Mouse (Mus musculus): Measurements from ENCODE around the gene Abca14. TPM values are rescaled to one million over a fixed set of nuclear protein-coding genes. Genes with fewer than 3 reads are reported as not detected.

Abca14 gene
- polyA plus RNA-seq, 1 experiment from 2014 or later, result 0.24 TPM

DNA sequence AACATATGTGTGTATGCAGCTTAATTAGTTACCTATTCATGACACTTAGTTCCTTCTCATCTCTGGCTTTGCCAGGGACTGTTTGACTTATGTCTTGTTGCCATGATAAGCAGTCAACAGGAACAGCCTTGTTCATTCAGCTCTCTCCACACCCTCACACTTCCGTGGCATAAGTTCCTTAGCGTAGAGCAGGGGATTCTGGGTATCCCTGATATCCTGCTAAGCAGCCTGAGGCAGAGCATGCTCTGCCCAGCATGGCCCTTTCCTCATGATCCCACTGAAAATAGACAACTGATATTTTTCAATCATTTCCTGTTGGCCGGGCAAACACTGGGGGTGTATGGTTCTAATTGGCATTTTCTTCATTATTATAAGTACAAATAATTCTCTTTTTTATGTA, 26.1 kb upstream of the Abca14 start:
- Histone ChIP-seq H3K9ac (ENCODE audit: low read depth, low read length) (no peak overlapping the region), H3K36me3 (ENCODE audit: control insufficient read depth, insufficient read depth, low read length) (no peaks in the 10 kb centered on the region), H3K4me3 (ENCODE audit: low read length) (no peak overlapping the region), H3K27me3 (replicated peaks; ENCODE audit: control insufficient read depth, insufficient read depth, low read length) (no peaks in the 10 kb centered on the region), H3K9me3 (ENCODE audit: control insufficient read depth, low read length) (no peaks in the 10 kb centered on the region), H3K4me2 (ENCODE audit: low read depth, low read length) (no peak overlapping the region; the same call in 1 of the 2 replicates), H3K27ac (ENCODE audit: low read length) (no peak overlapping the region), H3K4me1 (ENCODE audit: control insufficient read depth, insufficient read depth, low read length) (peaks cover 2% of the 10 kb centered on the region; the same call in 1 of the 2 replicates)
- ATAC-seq, result no peak
- 76% methylated on average over 3 of the region's 3 CpGs for WGBS

DNA sequence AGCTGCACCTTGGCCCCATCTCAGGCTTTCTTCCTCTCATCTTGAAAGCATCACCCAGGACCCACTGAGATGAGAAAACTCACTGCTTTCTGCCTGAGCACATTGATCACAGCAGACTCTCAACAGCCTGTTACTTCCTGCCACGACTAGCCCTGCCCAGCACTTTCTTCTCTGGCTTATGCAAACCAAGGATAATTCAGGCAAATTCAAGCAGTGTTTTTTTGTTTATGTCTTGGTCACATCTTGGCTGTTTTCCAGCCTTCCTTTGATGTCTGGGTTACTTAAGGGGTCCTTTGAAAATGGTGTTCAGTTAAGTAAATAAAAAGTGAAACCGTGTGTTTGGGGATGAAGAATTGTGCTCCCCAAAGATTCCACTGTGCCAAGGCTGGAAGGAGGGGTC, 24.8 kb upstream of the Abca14 start:
- Histone ChIP-seq H3K9me3 (ENCODE audit: control insufficient read depth, low read length) (no peaks in the 10 kb centered on the region), H3K36me3 (ENCODE audit: control insufficient read depth, insufficient read depth, low read length) (no peaks in the 10 kb centered on the region), H3K4me3 (ENCODE audit: low read length) (no peak overlapping the region), H3K27me3 (replicated peaks; ENCODE audit: control insufficient read depth, insufficient read depth, low read length) (no peaks in the 10 kb centered on the region), H3K4me1 (ENCODE audit: control insufficient read depth, insufficient read depth, low read length) (no peaks in the 10 kb centered on the region; the same call in 1 of the 2 replicates), H3K27ac (ENCODE audit: low read length) (no peak overlapping the region), H3K9ac (ENCODE audit: low read depth, low read length) (no peak overlapping the region), H3K4me2 (ENCODE audit: low read depth, low read length) (no peak overlapping the region)
- ATAC-seq, result no peak
- WGBS, result 26% methylated on average over 2 of the region's 2 CpGs

DNA sequence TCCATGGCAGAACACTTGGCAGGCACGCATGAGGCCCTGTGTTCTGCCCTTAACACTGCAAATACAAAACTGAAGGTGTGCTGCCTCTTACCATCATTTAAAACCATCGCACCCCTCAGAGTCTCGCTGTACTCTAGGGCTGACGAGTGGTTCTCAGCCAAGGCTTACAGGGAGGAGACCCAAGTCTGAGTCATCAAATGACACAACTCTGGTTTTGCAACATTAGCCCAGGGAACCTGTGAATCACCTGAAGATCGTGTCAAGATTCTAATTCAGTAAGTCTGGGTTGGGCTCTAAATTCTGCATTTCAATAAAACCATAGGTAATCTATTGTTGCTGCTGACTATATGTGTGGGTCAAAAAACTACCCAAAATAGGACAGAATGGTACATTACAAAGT, 23.2 kb upstream of the Abca14 start:
- Histone ChIP-seq H3K4me2 (ENCODE audit: low read depth, low read length) (no peak overlapping the region), H3K27me3 (replicated peaks; ENCODE audit: control insufficient read depth, insufficient read depth, low read length) (no peaks in the 10 kb centered on the region), H3K4me1 (ENCODE audit: control insufficient read depth, insufficient read depth, low read length) (no peaks in the 10 kb centered on the region; the same call in 1 of the 2 replicates), H3K27ac (ENCODE audit: low read length) (no peak overlapping the region), H3K4me3 (ENCODE audit: low read length) (no peak overlapping the region), H3K9me3 (ENCODE audit: control insufficient read depth, low read length) (no peaks in the 10 kb centered on the region), H3K9ac (ENCODE audit: low read depth, low read length) (no peak overlapping the region), H3K36me3 (ENCODE audit: control insufficient read depth, insufficient read depth, low read length) (no peaks in the 10 kb centered on the region)
- 75% methylated on average over 5 of the region's 5 CpGs for WGBS
- 0 out of 2 replicates have a peak, but pooled peaks have one; percentile 32 for ATAC-seq

DNA sequence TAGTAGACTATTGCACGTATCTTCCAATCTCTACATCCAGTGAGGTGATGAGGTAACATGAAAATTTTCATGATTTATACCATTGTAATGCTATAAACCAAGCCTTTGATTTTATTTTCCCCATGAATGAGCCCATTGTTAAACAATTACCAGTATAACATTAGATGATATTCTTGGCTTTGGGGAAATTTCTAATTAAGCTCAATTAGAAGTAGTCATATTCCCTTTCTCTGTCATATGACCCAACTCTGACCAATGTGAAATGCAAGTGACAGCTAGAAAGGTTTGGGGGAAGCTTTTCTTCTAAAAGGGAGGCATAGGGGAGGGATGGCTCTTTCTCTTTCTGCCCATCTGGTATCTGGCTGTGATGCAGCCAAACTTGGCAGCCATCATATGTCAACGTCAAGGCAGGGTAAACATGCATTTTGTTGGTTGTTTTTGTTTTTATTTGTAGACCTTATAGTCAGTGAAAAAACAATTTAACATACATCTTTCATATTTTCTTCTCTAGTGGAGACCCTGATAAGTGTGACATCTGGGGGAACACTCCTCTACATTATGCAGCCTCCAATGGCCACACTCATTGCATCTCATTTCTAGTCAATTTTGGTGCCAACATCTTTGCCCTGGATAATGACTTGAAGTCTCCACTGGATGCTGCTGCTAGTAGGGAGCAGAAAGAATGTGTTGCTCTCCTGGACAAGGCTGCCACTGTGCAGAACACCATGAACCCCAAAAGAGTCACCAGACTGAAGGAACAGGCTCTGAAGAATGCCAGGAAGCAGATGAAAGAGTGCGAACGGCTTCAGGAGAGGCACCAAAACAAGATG, 22.1 kb upstream of the Abca14 start:
- no peak overlapping the region for H3K27ac ChIP-seq (ENCODE audit: low read length)
- no peaks in the 10 kb centered on the region for H3K27me3 ChIP-seq (replicated peaks; ENCODE audit: control insufficient read depth, insufficient read depth, low read length)
- WGBS, result 91% methylated on average over 4 of the region's 4 CpGs
- no peak overlapping the region for H3K4me2 ChIP-seq (ENCODE audit: low read depth, low read length)
- H3K36me3 ChIP-seq (ENCODE audit: control insufficient read depth, insufficient read depth, low read length), result no peaks in the 10 kb centered on the region
- H3K4me3 ChIP-seq (ENCODE audit: low read length), result no peak overlapping the region
- H3K9ac ChIP-seq (ENCODE audit: low read depth, low read length), result no peak overlapping the region
- H3K9me3 ChIP-seq (ENCODE audit: control insufficient read depth, low read length), result no peaks in the 10 kb centered on the region
- no peaks in the 10 kb centered on the region; the same call in 1 of the 2 replicates for H3K4me1 ChIP-seq (ENCODE audit: control insufficient read depth, insufficient read depth, low read length)
- ATAC-seq, result no peak

DNA sequence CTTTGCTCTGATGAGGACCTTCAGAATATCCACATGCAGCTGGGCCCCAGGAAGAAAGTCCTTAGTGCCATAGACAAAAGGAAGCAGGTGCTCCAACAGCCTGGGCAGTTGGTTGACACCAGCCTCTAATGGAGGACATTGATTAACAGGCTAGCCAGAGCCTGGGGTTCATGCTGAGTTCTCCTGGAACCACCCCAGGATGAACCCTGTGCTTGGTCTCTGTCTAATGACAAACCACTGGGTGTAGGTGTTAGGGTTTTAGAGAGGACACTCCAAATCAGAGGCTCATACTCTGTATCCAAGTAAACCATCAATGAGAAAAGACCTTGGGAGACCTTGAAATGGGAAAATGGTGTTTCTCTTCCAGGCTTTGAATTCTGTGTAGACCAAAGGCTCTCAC, 20.9 kb upstream of the Abca14 start:
- Histone ChIP-seq H3K4me3 (ENCODE audit: low read length) (no peak overlapping the region), H3K27me3 (replicated peaks; ENCODE audit: control insufficient read depth, insufficient read depth, low read length) (no peaks in the 10 kb centered on the region), H3K9ac (ENCODE audit: low read depth, low read length) (no peak overlapping the region), H3K4me1 (ENCODE audit: control insufficient read depth, insufficient read depth, low read length) (no peaks in the 10 kb centered on the region; the same call in 1 of the 2 replicates), H3K36me3 (ENCODE audit: control insufficient read depth, insufficient read depth, low read length) (no peaks in the 10 kb centered on the region), H3K9me3 (ENCODE audit: control insufficient read depth, low read length) (no peaks in the 10 kb centered on the region), H3K4me2 (ENCODE audit: low read depth, low read length) (no peak overlapping the region), H3K27ac (ENCODE audit: low read length) (no peak overlapping the region)
- no peak for ATAC-seq

GRCm38 (mm10) chr7:120188946-120189345, 14.8 kb upstream of the Abca14 start:
- no peak overlapping the region for H3K4me3 ChIP-seq (ENCODE audit: low read length)
- H3K9me3 ChIP-seq (ENCODE audit: control insufficient read depth, low read length), result no peaks in the 10 kb centered on the region
- 86% methylated on average over 5 of the region's 5 CpGs for WGBS
- peaks cover 9% of the 10 kb centered on the region for H3K4me1 ChIP-seq (ENCODE audit: control insufficient read depth, insufficient read depth, low read length)
- ATAC-seq, result peak; percentile 21; the same call in 1 of the 2 replicates
- H3K4me2 ChIP-seq (ENCODE audit: low read depth, low read length), result no peak overlapping the region
- H3K9ac ChIP-seq (ENCODE audit: low read depth, low read length), result no peak overlapping the region
- no peaks in the 10 kb centered on the region for H3K36me3 ChIP-seq (ENCODE audit: control insufficient read depth, insufficient read depth, low read length)
- no peaks in the 10 kb centered on the region for H3K27me3 ChIP-seq (replicated peaks; ENCODE audit: control insufficient read depth, insufficient read depth, low read length)
- peak overlapping the region; percentile 73 for H3K27ac ChIP-seq (ENCODE audit: low read length)

GRCm38 (mm10) chr7:120189369-120190149, 14.2 kb upstream of the Abca14 start:
- H3K4me3 ChIP-seq (ENCODE audit: low read length), result no peak overlapping the region
- H3K9me3 ChIP-seq (ENCODE audit: control insufficient read depth, low read length), result no peaks in the 10 kb centered on the region
- H3K36me3 ChIP-seq (ENCODE audit: control insufficient read depth, insufficient read depth, low read length), result no peaks in the 10 kb centered on the region
- no peak overlapping the region for H3K9ac ChIP-seq (ENCODE audit: low read depth, low read length)
- no peak overlapping the region for H3K4me2 ChIP-seq (ENCODE audit: low read depth, low read length)
- H3K4me1 ChIP-seq (ENCODE audit: control insufficient read depth, insufficient read depth, low read length), result peaks cover 9% of the 10 kb centered on the region
- WGBS, result 50% methylated on average over 8 of the region's 8 CpGs
- ATAC-seq, result peak; percentile 96
- H3K27me3 ChIP-seq (replicated peaks; ENCODE audit: control insufficient read depth, insufficient read depth, low read length), result no peaks in the 10 kb centered on the region
- H3K27ac ChIP-seq (ENCODE audit: low read length), result peak overlapping the region; percentile 51

DNA sequence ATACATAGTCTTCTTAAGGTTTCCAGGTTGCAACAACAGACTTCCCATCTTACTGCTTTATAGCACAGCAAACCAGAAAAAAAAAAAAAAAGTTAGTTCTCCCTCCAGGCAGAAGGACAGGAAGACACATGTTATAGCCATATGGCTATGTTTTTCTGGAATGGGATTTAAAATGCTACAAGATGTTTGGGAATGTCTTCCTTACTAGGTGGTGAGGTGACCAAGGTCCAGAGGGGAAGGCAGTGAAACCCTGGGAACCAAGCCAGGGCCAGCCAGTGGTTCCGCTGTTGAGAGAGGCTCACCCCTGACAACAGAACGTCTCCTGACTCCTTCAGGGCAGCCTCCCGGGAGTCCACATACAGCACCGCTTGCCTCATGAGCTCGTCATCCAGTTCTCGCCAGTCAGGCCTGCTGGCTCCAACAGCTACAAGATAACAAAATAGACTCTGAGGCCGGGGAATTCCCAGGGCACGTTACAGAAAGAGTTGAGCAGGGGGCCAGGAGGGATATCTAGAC, 13.6 kb upstream of the Abca14 start:
- 40% methylated on average over 8 of the region's 8 CpGs for WGBS
- H3K4me1 ChIP-seq (ENCODE audit: control insufficient read depth, insufficient read depth, low read length), result peaks cover 9% of the 10 kb centered on the region
- H3K9me3 ChIP-seq (ENCODE audit: control insufficient read depth, low read length), result no peaks in the 10 kb centered on the region
- no peaks in the 10 kb centered on the region for H3K27me3 ChIP-seq (replicated peaks; ENCODE audit: control insufficient read depth, insufficient read depth, low read length)
- H3K9ac ChIP-seq (ENCODE audit: low read depth, low read length), result no peak overlapping the region
- no peaks in the 10 kb centered on the region for H3K36me3 ChIP-seq (ENCODE audit: control insufficient read depth, insufficient read depth, low read length)
- no peak overlapping the region for H3K4me2 ChIP-seq (ENCODE audit: low read depth, low read length)
- no peak overlapping the region for H3K4me3 ChIP-seq (ENCODE audit: low read length)
- peak overlapping the region; percentile 51 for H3K27ac ChIP-seq (ENCODE audit: low read length)
- peak; percentile 53 for ATAC-seq

DNA sequence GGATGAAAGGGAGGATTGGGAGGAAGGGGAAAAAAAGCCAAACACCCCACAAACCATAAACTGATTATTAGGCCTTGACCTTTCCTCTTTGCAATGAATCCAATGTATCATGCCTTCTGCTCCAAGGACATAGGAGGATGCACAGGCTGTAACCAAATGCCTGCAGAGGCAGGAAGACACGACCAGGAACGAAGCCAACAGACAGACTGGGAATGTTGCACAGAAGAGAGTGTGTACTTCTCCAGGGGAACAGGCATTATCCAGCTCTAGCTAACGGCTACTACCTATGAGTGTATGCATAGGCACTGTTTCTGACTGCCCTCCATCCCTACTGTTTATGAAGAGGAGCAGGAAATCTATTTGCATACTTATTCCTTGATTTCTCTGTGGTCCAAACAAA, 11.6 kb upstream of the Abca14 start:
- H3K36me3 ChIP-seq (ENCODE audit: control insufficient read depth, insufficient read depth, low read length), result no peaks in the 10 kb centered on the region
- no peaks in the 10 kb centered on the region for H3K27me3 ChIP-seq (replicated peaks; ENCODE audit: control insufficient read depth, insufficient read depth, low read length)
- H3K9ac ChIP-seq (ENCODE audit: low read depth, low read length), result no peak overlapping the region
- no peak overlapping the region for H3K4me2 ChIP-seq (ENCODE audit: low read depth, low read length)
- H3K9me3 ChIP-seq (ENCODE audit: control insufficient read depth, low read length), result no peaks in the 10 kb centered on the region
- peaks cover 9% of the 10 kb centered on the region for H3K4me1 ChIP-seq (ENCODE audit: control insufficient read depth, insufficient read depth, low read length)
- H3K27ac ChIP-seq (ENCODE audit: low read length), result no peak overlapping the region
- WGBS, result 24% methylated on average over 3 of the region's 3 CpGs
- ATAC-seq, result no peak
- no peak overlapping the region for H3K4me3 ChIP-seq (ENCODE audit: low read length)
